Mouse (Mus musculus) G1E (cell line): ENCODE data around the gene Nrl. TPM values are rescaled to one million over a fixed set of nuclear protein-coding genes. Genes with fewer than 3 reads are reported as not detected.
A peak's percentile ranks its signal among the peaks of the same experiment; 100 is the strongest.

Source experiments
- ATAC-seq: 2 replicates; pipeline ENCODE4 v1.8.0; 2016; ENCODE audit warnings: mild to moderate bottlenecking; ENCODE audit not compliant: insufficient number of reproducible peaks, poor library complexity, low FRiP score, severe bottlenecking; ENCODE audit errors: extremely low read depth
- DNase-seq: peaks from one replicate; pipeline ENCODE4 v3.0.0; 2012; ENCODE audit warnings: low spot score
- H3K27me3 ChIP-seq: 2 replicates; pipeline ENCODE4 v1.6.1; 2012; ENCODE audit warnings: mild to moderate bottlenecking, low read length, inconsistent platforms; ENCODE audit not compliant: insufficient read depth
- H3K36me3 ChIP-seq: replicated peaks from 2 replicates; pipeline ENCODE3; 2012; ENCODE audit warnings: mild to moderate bottlenecking, inconsistent platforms
- H3K4me1 ChIP-seq: 2 replicates; pipeline ENCODE4 v1.6.1; 2012; ENCODE audit warnings: low read depth, low read length, inconsistent platforms, mixed read lengths; ENCODE audit not compliant: insufficient read depth
- H3K4me3 ChIP-seq: 2 replicates; pipeline ENCODE4 v1.5.1; 2012; ENCODE audit warnings: low read depth, mild to moderate bottlenecking, inconsistent platforms, low read length, moderate library complexity, mixed read lengths
- H3K9me3 ChIP-seq: replicated peaks from 2 replicates; pipeline ENCODE4 v1.6.1; 2012; ENCODE audit warnings: inconsistent platforms
- CTCF ChIP-seq: IDR thresholded peaks from 2 replicates; pipeline ENCODE4 v1.5.1; 2012; ENCODE audit warnings: low read depth, low read length, inconsistent platforms, mixed read lengths
- GATA1 ChIP-seq: IDR thresholded peaks from 2 replicates; pipeline ENCODE4 v1.6.1; 2012; ENCODE audit warnings: borderline replicate concordance, low read length, inconsistent platforms, mixed read lengths
- GATA2 ChIP-seq: IDR thresholded peaks from 2 replicates; pipeline ENCODE4 v1.6.1; 2012; ENCODE audit warnings: low read depth, low read length, inconsistent platforms, borderline replicate concordance
- POLR2AphosphoS5 ChIP-seq: IDR thresholded peaks from 2 replicates; pipeline ENCODE4 v1.6.1; 2012; ENCODE audit warnings: low read depth, low read length, inconsistent platforms; ENCODE audit not compliant: insufficient replicate concordance
- TAL1 ChIP-seq: conservative IDR thresholded peaks from 2 replicates; pipeline ENCODE4 v1.6.1; 2012; ENCODE audit warnings: low read depth, low read length, inconsistent platforms, mixed read lengths
- polyA plus RNA-seq: library from polyadenylated mRNA; stranded (reverse); fragments of >175 nt; gene quantifications from 2 replicates; pipeline ENCODE4 v1.2.3, GENCODE M21; 2012
- total RNA-seq, 2 experiments: library from RNA; stranded (forward) in 1 of 2; stranded (reverse) in 1 of 2; fragments of 200-1000 nt in 1 of 2; fragments of >200 nt in 1 of 2; fragmentation: Nextera tagmentation in 1 of 2; gene quantifications; 2 replicates each; pipeline ENCODE4 v1.2.3; 2014 to 2017

The Nrl gene
- total and polyA plus RNA-seq, 3 experiments, result 0.27 TPM; not detected in 2

DNA sequence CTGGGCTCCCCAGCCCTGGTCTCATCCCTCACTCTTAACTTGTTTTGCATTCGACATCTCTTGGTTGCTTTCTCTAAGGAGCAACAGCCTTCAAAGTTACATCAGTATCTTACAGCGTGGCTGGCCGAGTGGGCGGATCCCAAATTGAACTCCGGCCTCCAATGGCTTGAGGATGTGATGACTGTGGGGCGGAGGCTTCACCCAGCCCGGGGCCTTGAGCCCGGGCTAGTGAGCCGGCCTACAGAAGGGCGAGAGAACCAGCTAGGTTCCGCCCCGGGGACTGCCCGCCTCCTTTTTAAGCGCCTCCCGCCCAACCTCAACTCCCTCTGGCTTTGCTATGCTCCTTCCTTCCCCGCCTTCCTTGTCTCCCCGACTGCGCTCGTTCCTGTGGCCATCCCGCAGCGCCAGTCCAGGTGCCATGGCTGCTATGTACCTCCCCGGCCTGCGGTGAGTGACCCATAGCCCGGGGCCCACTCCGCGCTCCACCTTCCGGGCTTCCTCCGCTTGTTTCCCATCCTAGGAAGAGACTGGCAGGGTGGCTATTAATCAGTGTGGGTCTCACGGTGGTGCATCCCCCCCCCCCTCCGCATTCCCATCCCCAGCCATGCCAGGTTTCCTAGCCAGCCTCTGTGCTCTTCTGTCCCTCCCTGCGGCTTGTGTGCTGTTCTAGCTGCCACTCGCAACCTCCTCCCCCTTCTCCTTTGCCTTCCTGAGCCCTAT is 15.4 kb upstream of the Nrl start, which contains the start of gene Pck2:
Pck2 (plus strand) TSS at position 200 of the 720 bp plus-strand sequence.
- DNase-seq, result peak; percentile 93
- Histone ChIP-seq H3K9me3 (no peaks in the 10 kb centered on the region), H3K27me3 (peaks cover 6% of the 10 kb centered on the region), H3K4me1 (peaks cover 39% of the 10 kb centered on the region), H3K36me3 (peaks cover 37% of the 10 kb centered on the region), H3K4me3 (peak within 1 kb of the TSS; percentile 78)
- ATAC-seq, result peak; percentile 93
- TF ChIP-seq POLR2AphosphoS5 (no peak), TAL1 (no peak), GATA2 (no peak), CTCF (no peak), GATA1 (no peak)

DNA sequence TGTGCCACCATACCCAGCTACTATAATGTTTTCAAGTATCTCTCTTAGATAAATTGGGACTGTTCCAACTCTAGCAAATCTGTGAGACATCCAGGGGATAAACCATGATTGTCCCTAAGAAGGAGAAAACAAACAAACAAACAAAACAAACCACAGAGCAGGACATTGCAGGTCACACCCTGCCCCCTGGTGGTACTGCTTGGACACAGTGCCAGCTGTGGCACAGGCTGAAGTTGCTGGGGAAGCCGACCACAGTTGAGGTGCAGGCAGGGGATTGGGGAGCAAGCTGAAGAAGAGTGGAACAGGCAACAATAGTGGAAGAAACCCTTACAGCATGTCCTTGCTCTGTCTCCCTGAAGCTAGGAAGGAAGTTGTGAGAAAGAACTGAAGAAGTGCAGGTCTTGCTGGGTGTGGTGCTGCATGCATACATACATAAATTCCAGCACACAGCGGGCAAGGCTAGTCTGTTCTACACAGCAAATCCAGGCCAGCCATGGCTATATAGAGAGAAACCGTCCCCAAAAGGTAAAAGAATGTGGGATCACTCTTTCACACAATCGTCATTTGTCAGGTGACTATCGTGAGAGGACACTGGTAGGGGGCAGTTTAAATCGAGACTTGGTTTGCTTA is 11.4 kb upstream of the Nrl start:
- no peak overlapping the region for H3K4me3 ChIP-seq
- DNase-seq (no peak), ATAC-seq (no peak)
- H3K4me1 ChIP-seq, result peaks cover 24% of the 10 kb centered on the region
- TF ChIP-seq CTCF, result peak; percentile 78
- TF ChIP-seq GATA2, result no peak
- no peaks in the 10 kb centered on the region for H3K9me3 ChIP-seq
- H3K27me3 ChIP-seq, result peaks cover 17% of the 10 kb centered on the region
- no peaks in the 10 kb centered on the region for H3K36me3 ChIP-seq

DNA sequence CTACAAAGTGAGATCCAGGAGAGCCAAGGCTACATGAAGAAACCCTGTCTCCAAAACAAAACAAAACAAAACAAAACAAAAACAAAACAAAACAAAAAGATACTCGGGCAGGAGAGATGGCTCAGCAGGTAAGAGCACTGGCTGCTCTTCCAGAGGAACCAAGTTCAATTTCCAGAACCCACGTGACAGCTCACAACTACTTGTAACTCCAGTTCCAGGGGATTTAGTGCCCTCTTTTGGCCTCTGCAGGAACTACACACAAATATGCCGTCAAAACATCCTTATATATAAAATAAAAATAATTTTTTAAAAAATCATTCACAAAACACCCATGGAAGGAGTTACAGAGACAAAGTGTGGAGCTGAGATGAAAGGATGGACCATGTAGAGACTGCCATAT is 3.2 kb upstream of the Nrl start:
- H3K36me3 ChIP-seq, result no peaks in the 10 kb centered on the region
- DNase-seq, result no peak
- H3K4me1 ChIP-seq, result peaks cover 3% of the 10 kb centered on the region; the same call in 1 of the 2 replicates
- H3K9me3 ChIP-seq, result no peaks in the 10 kb centered on the region
- no peak overlapping the region for H3K4me3 ChIP-seq
- no peak for ATAC-seq
- H3K27me3 ChIP-seq, result peaks cover 47% of the 10 kb centered on the region
- TF ChIP-seq GATA1 (no peak), CTCF (0 out of 2 replicates have a peak, but pooled peaks have one; percentile 27)

DNA sequence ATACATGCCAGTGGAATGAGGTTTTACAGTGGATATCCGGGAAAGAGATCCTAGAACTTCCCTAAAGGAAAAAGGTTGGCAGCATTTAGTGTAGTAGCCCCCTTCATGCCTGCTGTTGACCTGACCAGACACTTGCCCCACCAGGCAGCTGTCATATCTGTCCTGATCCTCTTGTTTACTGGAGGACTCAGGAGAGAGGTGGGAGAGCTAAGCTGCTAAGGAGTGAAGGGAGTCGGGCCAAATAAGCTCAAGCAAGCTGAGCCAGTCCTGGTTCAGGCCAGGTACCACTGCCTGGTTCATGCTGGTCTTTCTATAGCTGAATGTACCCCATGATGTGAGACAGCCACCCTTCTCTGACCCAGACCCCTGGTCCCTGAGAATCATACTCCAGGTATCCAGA is 1.9 kb upstream of the Nrl start:
- ATAC-seq, result no peak
- Histone ChIP-seq H3K4me3 (no peak overlapping the region), H3K27me3 (peaks cover 53% of the 10 kb centered on the region), H3K4me1 (peaks cover 3% of the 10 kb centered on the region; the same call in 1 of the 2 replicates), H3K36me3 (no peaks in the 10 kb centered on the region), H3K9me3 (no peaks in the 10 kb centered on the region)
- no peak for TF ChIP-seq GATA2
- no peak for DNase-seq

DNA sequence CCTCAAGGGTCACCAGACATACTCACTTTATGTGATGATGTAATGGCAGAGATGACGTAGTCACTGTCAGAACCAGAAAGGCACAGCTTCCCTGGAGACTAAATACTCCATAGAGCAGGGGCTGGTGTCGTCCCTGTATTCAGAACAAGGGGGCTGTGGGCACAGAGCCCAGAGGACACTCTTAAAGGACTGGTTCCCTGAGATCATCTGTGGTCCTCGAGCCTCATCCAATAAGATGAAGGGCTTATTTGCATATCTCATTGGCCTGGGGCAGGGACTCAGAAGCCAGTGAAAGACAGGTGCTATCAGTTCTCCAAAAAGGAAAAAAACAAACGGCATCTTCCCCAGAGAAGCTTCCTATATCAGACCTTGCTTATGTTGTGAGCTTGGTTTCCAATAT is 719 bp downstream of the Nrl start:
- H3K27me3 ChIP-seq, result peaks cover 58% of the 10 kb centered on the region
- H3K4me3 ChIP-seq, result no peak overlapping the region
- no peak for ATAC-seq
- H3K36me3 ChIP-seq, result no peaks in the 10 kb centered on the region
- H3K9me3 ChIP-seq, result no peaks in the 10 kb centered on the region
- H3K4me1 ChIP-seq, result peaks cover 3% of the 10 kb centered on the region
- TF ChIP-seq CTCF (no peak), TAL1 (no peak), POLR2AphosphoS5 (no peak), GATA2 (no peak), GATA1 (no peak)
- DNase-seq, result no peak

DNA sequence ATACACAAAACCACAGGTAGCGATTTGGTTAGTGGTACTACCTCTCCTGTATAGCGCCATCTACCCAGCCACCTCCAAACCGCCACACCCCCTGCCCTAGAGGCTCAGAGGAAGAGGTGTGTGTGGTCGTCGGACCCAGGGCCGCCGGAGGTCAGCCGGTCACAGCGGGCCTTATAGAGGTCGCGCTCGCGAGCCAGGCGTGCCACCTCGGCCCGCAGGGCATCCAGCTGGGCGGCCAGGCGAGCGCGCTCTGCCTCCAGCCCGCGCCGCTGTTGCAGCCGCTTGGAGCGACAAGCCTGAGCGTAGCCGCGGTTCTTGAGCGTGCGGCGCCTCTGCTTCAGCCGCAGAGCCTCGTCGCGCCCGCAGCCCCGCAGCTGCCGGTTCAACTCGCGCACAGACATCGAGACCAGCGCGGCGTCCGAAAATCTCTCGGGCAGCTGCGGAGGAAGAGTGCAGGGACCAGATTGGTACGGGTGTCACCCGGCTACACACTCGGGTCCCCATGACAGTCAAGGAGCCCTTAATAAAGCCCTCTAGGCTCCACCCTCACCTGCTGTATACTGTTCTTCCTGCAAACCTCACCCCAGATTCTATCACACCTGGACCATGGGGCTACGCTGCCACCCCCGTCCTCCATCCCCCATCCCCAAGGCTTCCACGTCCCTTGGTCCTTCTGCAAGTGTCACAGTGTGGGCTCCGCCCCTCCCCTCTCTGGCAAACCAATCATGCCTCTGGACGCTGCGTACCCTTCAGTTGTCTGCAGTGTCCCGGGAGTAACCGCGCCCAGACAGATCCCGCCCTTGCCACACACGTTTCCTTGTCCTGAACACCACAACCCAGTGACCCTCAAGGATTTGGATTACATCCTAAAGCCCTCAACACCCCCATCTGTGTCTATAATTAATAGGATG is 4.1 kb downstream of the Nrl start:
- H3K4me3 ChIP-seq, result no peak overlapping the region
- H3K27me3 ChIP-seq, result peaks cover 74% of the 10 kb centered on the region

More for the DNA sequence above, 4.1 kb downstream of the Nrl start:
- no peak for DNase-seq
- Histone ChIP-seq H3K9me3 (no peaks in the 10 kb centered on the region), H3K36me3 (no peaks in the 10 kb centered on the region), H3K4me1 (no peaks in the 10 kb centered on the region; the same call in 1 of the 2 replicates)
- ATAC-seq, result no peak
- TF ChIP-seq GATA2 (no peak), GATA1 (no peak), TAL1 (no peak), POLR2AphosphoS5 (no peak), CTCF (no peak)
